Mouse (Mus musculus): ENCODE data around the gene Trim63.

DNA sequence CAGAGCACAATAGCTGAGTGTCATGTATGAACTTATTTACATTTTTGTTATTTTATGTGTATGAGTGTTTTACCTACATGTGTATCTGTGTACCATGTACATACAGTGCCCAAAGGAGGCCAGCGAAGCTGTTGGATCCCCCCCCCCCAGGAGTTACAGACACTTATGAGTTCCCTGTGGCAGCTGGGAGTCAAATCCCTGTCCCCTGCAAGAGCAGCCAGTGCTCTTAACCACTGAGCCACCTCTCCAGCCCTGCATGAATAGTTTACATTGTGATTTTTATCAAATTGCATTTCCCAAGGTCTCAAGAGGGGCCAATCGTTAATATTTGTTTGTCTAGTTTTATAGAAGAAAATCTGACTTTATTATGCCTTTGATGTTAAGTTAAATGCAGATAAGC lies 8.0 kb upstream of the Trim63 start:
- no peak for TF ChIP-seq POLR2A (IDR thresholded peaks at IDR 0.05; ENCODE audit: extremely low read depth, insufficient read depth, low read length)
- no peak for TF ChIP-seq CTCF (IDR thresholded peaks at IDR 0.05; ENCODE audit: low read depth, low read length)
